Mouse (Mus musculus) kidney, postnatal 0 days (tissue): ENCODE results near the gene Gm44965. TPM values are rescaled to one million over a fixed set of nuclear protein-coding genes. Genes with fewer than 3 reads are reported as not detected.

ENCODE experiments used
- ATAC-seq: fragments of 200-750 bp; cut with Nextera tagmentation; replicated peaks from 2 replicates; pipeline ENCODE4 v1.8.0; 2017; ENCODE audit warnings: low read depth, moderate number of reproducible peaks, moderate TSS enrichment, moderate library complexity; ENCODE audit not compliant: low FRiP score
- DNase-seq: peaks from one replicate; pipeline ENCODE4 v3.0.0-alpha.2; 2016; ENCODE audit warnings: low spot score
- H3K27ac ChIP-seq: fragments of 300-500 bp; sonication (generic); 2 replicates; pipeline ENCODE4 v1.5.1; 2014; ENCODE audit warnings: mild to moderate bottlenecking
- H3K27me3 ChIP-seq: fragments of 300-500 bp; sonication (generic); 2 replicates; pipeline ENCODE4 v1.6.1; 2014; ENCODE audit warnings: low read length, mixed read lengths; ENCODE audit not compliant: insufficient read depth
- H3K36me3 ChIP-seq: fragments of 300-500 bp; sonication (generic); 2 replicates; pipeline ENCODE4 v1.6.1; 2014; ENCODE audit warnings: low read length, mixed read lengths; ENCODE audit not compliant: insufficient read depth
- H3K4me1 ChIP-seq: fragments of 300-500 bp; sonication (generic); replicated peaks from 2 replicates; pipeline ENCODE4 v1.6.1; 2014; ENCODE audit warnings: antibody characterized with exemption, low read length, mixed read lengths; ENCODE audit not compliant: insufficient read depth
- H3K4me2 ChIP-seq: fragments of 300-500 bp; sonication (generic); 2 replicates; pipeline ENCODE4 v1.6.1; 2014; ENCODE audit warnings: mild to moderate bottlenecking, low read length, moderate library complexity, mixed read lengths
- H3K4me3 ChIP-seq: fragments of 300-500 bp; sonication (generic); replicated peaks from 2 replicates; pipeline ENCODE4 v1.5.1; 2014; ENCODE audit warnings: low read depth, low read length
- H3K9ac ChIP-seq: fragments of 300-500 bp; sonication (generic); 2 replicates; pipeline ENCODE4 v1.6.1; 2014; ENCODE audit warnings: low read depth, low read length
- H3K9me3 ChIP-seq: fragments of 300-500 bp; sonication (generic); replicated peaks from 2 replicates; pipeline ENCODE4 v1.6.1; 2016; ENCODE audit warnings: low read length, inconsistent platforms, mixed read lengths
- CTCF ChIP-seq: IDR thresholded peaks from 2 replicates; pipeline ENCODE4 v1.5.1; 2016; ENCODE audit warnings: antibody characterized with exemption, low read depth, mild to moderate bottlenecking, moderate library complexity
- WGBS: fragments of 180-500 bp; shearing (Covaris S2); extraction: QIAGEN DNeasy Blood & Tissue Kit; methylation state at CpG from one replicate; pipeline ENCODE4 v1.1.7; 2014; 5-methylcytosine and 5-hydroxymethylcytosine counted together
- polyA plus RNA-seq: library from polyadenylated mRNA; unstranded; fragments of >200 nt; fragmentation: Nextera tagmentation; extraction: Ambion mirVana; gene quantifications from 2 replicates; pipeline ENCODE4 v1.2.1, GENCODE M21; 2015

Gm44965 gene
- polyA plus RNA-seq, 1 experiment from 2014 or later = not detected

- no peaks in the 10 kb centered on the region for H3K27me3 ChIP-seq
- H3K9me3 ChIP-seq = no peaks in the 10 kb centered on the region
- H3K9ac ChIP-seq = no peak overlapping the region
- H3K27ac ChIP-seq = no peak overlapping the region
- peaks cover 19% of the 10 kb centered on the region for H3K4me1 ChIP-seq
- no peak overlapping the region for H3K4me3 ChIP-seq
- ATAC-seq = no peak
- H3K36me3 ChIP-seq = no peaks in the 10 kb centered on the region
- no peak for DNase-seq
- no peak overlapping the region for H3K4me2 ChIP-seq
- WGBS = 64% methylated on average over 3 of the region's 3 CpGs
- TF ChIP-seq CTCF = no peak
Observed at GRCm38 (mm10) chr6:48573981-48574380, 19.8 kb upstream of the Gm44965 start.

DNA sequence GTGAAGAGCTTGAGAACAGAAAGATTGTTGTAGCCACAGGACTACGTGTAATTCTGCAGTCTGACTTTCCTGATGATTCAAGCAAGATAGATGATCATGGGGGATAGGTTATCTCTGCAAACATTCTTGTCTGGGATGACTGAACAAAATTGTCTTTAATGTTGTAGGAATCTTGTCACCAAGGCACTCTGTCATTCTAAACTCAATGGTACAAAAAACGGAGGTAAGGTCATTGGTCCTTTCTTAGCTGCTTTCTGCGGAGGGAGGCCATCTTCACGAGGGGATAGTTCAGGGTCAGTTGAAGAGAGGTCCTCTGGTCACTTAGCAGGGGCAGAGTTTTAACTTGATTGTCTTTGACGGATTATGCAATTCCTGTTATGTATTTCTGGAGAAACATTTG, 15.0 kb upstream of the Gm44965 start:
- ATAC-seq (no peak; the same call in 1 of the 2 replicates), DNase-seq (peak; percentile 34)
- no peaks in the 10 kb centered on the region for H3K9me3 ChIP-seq
- no peak overlapping the region for H3K9ac ChIP-seq
- peaks cover 8% of the 10 kb centered on the region for H3K4me1 ChIP-seq
- no peaks in the 10 kb centered on the region for H3K36me3 ChIP-seq
- WGBS = 22% methylated on average over 5 of the region's 5 CpGs
- H3K27ac ChIP-seq = peak overlapping the region; percentile 75; the same call in 1 of the 2 replicates
- H3K4me2 ChIP-seq = no peak overlapping the region
- H3K27me3 ChIP-seq = no peaks in the 10 kb centered on the region
- TF ChIP-seq CTCF = no peak
- H3K4me3 ChIP-seq = no peak overlapping the region

DNA sequence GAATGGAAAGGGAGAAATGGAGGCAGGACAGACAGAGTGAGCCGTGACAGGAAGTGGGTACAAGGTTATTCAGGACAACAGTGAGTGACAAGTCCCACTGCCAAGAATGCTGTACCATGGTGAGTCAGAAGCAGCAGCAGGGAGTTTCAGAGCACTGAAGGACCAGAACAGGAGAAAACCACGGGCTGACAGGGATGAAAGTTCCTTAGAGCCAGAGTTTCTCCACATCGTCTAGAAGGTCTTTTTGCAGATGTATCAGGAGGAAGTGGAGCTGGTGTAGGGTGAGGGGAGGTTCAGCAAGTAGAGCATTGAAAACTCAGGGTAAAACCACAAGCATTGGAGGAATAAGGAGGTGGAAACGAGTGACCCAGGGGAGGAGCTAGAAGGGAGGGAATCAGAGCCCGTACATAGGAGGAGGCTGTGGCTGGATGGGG, 14.5 kb upstream of the Gm44965 start:
- H3K4me2 ChIP-seq = peak overlapping the region; percentile 27; the same call in 1 of the 2 replicates
- H3K9ac ChIP-seq = no peak overlapping the region
- ATAC-seq (no peak), DNase-seq (peak; percentile 75)
- H3K36me3 ChIP-seq = no peaks in the 10 kb centered on the region
- H3K4me1 ChIP-seq = peaks cover 8% of the 10 kb centered on the region
- H3K9me3 ChIP-seq = no peaks in the 10 kb centered on the region
- 21% methylated on average over 5 of the region's 5 CpGs for WGBS
- H3K4me3 ChIP-seq = no peak overlapping the region
- no peak for TF ChIP-seq CTCF
- no peaks in the 10 kb centered on the region for H3K27me3 ChIP-seq
- H3K27ac ChIP-seq = peak overlapping the region; percentile 75

- no peak for TF ChIP-seq CTCF
- H3K4me1 ChIP-seq = peaks cover 8% of the 10 kb centered on the region
- no peaks in the 10 kb centered on the region for H3K9me3 ChIP-seq
- no peaks in the 10 kb centered on the region for H3K36me3 ChIP-seq
- H3K27me3 ChIP-seq = no peaks in the 10 kb centered on the region
- no peak overlapping the region for H3K27ac ChIP-seq
- no peak overlapping the region for H3K4me2 ChIP-seq
- DNase-seq (no peak), ATAC-seq (no peak)
- no peak overlapping the region for H3K4me3 ChIP-seq
- 68% methylated on average over 3 of the region's 3 CpGs for WGBS
- no peak overlapping the region for H3K9ac ChIP-seq
Observed at GRCm38 (mm10) chr6:48581257-48581656, 12.5 kb upstream of the Gm44965 start.

- DNase-seq (peak; percentile 83), ATAC-seq (no peak)
- WGBS = 52% methylated on average over 3 of the region's 3 CpGs
- Histone ChIP-seq H3K4me3 (no peak overlapping the region), H3K4me1 (peaks cover 8% of the 10 kb centered on the region), H3K4me2 (no peak overlapping the region), H3K9ac (no peak overlapping the region), H3K27me3 (no peaks in the 10 kb centered on the region), H3K9me3 (no peaks in the 10 kb centered on the region), H3K27ac (no peak overlapping the region), H3K36me3 (no peaks in the 10 kb centered on the region)
- TF ChIP-seq CTCF = peak; percentile 87
Observed at GRCm38 (mm10) chr6:48582037-48582436, 11.7 kb upstream of the Gm44965 start.

GRCm38 (mm10) chr6:48589194-48589750, 4.5 kb upstream of the Gm44965 start, which contains the start of gene Gm45021:
Gm45021 (plus strand) TSS chr6:48589610.
- H3K4me3 ChIP-seq = no peak within 1 kb of the TSS
- TF ChIP-seq CTCF = no peak
- H3K36me3 ChIP-seq = no peaks in the 10 kb centered on the region
- 9% methylated on average over 6 of the region's 6 CpGs for WGBS
- H3K27ac ChIP-seq = 0 out of 2 replicates have a peak within 1 kb of the TSS, but pooled peaks have one; percentile 9
- no peak for ATAC-seq
- no peaks in the 10 kb centered on the region for H3K9me3 ChIP-seq
- no peak within 1 kb of the TSS for H3K9ac ChIP-seq
- peaks cover 5% of the 10 kb centered on the region; the same call in 1 of the 2 replicates for H3K4me1 ChIP-seq
- no peaks in the 10 kb centered on the region for H3K27me3 ChIP-seq
- no peak within 1 kb of the TSS for H3K4me2 ChIP-seq
- DNase-seq = peak; percentile 62
